Mouse (Mus musculus) heart, postnatal 36 days (tissue): Measurements from ENCODE around the gene Hsd3b7. TPM values are rescaled to one million over a fixed set of nuclear protein-coding genes. Genes with fewer than 3 reads are reported as not detected.
"Not testable (repeated sequence)": the region's sequence is repeated elsewhere in the genome, so short reads cannot be mapped to it uniquely, and the experiment has no call there.

Experiments used
- DNase-seq, 2 experiments: peaks; one replicate each; pipeline ENCODE4 v3.0.0; 2021 to 2022
- intact Hi-C: fragments of 180-260 bp; cut with DNase I; formaldehyde crosslinking; loops from one replicate; pipeline ENCODE4 v1.15.1; 2025
- total RNA-seq, 2 experiments: library from RNA; stranded (reverse); gene quantifications; 2 replicates each; pipeline ENCODE4 v1.2.3; 2021

Hsd3b7 gene
- total RNA-seq, 2 experiments from 2014 or later = 12.6 to 13.1 TPM

DNA sequence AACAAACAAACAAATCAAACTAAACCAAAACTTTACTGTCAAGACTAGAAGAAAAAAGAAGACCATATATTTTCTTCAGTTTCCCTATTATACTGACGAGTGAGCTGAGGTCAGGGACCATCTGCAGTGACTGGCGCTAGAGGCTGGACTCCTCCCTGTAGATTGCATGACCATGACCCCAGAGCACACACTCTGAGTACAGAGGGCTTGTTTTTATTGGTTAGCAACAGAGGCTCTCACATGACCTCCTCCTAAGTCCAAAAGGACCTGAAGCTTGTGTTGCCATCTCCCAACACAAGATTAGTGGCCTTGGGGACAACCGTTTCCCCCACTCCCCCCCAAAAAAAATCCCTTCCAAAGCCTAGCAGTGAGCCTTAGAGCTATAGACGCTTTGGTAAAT lies 13.4 kb downstream of the Hsd3b7 start:
- DNase-seq = no peak
- intact Hi-C loops = loop anchor here (2.0 kb wide), 1 partner anchor 27 kb away; no protein-coding TSS in a partner anchor

DNA sequence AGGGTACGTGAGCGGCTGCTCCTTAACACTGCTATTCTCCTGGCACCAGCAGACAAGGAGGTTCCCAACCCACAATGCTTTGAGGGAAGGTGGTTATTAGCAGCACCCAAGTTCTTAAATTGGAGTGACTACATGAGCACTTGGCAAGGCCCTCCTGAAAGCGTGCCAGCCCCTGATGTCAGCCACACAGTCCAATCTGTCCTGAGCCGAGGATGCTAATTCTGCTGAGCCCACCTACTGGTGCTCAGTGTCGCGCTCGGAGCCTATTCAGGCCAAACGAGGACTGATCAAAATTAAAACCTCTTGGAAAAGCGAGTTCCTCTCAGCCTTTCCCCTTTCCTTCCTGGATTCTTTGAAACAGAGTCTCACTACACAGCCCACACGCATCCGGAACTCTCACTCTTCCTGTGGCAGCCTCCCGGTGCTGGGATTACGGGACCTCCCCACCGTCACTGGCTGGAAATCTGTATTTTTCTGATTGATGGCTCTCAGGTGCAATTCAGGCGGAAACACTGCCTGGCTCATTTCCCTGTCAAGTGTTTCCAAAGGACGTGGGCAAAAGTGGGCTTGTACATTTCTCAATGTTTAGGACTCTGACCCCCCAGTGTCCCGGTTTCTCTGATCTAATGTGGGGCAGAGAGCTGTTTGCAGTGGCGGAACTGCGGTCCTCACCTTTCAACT lies 14.0 kb downstream of the Hsd3b7 start:
- DNase-seq = peak; percentile 80 to 81
- intact Hi-C loops = loop anchor here (2.0 kb wide), 1 partner anchor 26 kb away; no protein-coding TSS in a partner anchor

DNA sequence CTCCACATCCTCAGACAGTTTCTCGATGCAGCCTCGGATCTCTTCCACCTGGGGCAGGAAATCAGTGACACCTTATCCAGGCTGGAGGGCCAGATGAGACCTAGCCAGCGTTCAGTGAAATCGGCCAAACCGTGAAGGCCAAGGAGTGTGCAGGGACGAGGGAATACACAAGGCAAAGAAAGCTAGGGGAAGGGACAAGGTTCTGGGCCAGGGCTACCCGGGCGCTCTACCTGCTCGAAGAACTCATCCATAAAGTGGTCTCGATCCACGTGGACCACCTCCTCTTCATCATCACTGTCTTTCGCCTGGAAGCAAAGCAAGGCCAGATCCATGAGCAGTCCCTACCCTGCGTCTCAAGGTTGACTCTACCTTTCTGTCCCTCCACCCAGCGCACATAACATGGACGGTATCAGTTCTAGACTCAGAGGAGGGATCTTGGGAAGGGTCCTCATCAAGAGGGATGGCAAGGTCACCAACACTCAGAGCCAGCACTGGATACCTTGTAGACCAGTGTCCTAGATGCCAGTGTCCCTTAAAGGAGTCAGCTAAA lies 14.8 kb downstream of the Hsd3b7 start:
- intact Hi-C loops = loop anchor here (2.0 kb wide), 1 partner anchor 26 kb away; no protein-coding TSS in a partner anchor
- DNase-seq = no peak

DNA sequence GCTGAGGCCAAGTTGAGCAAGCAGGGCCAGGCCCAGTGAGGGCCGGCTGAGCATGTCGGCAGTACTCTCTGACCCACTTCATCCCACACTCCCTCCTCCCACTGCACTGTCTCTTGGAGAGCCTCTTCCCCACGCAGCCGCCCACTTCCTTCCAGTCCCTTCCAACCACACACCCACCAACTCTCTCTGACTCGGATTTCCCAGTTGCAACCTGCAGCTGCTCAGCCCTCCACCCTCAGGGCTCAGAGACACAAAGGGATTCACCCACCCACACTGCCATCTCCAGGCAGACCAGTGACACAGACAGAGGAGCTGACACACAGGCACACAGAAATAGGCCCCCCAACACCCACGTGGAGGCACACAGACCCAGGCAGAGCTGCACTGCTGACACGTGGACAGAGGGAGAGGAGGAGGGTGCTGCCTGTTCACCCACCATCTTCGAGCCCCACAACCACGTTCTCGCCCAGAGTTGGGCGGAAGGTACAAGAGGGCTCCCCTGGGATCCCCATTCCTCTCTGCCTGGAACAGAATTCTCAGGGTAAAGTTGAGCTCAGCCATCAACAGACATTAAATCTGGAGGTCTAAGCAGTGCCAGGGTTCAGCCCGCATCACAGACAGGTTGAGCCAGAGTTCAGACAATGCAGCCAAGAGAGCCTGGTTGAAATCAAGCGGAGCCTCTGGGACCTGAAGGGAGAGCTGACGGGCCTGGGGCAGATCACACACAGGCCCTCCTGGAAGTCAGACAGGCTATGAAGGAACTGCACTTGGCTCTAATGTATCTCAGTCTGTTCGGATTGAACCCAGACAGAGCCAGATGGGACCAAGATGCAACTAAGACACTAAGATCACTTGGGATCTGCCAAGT lies 15.8 kb downstream of the Hsd3b7 start:
- peak; percentile 44 to 59 for DNase-seq
- intact Hi-C loops = loop anchor here (1.0 to 2.0 kb wide), 2 partner anchors 16 to 25 kb away; partner anchors contain the start of gene Hsd3b7

DNA sequence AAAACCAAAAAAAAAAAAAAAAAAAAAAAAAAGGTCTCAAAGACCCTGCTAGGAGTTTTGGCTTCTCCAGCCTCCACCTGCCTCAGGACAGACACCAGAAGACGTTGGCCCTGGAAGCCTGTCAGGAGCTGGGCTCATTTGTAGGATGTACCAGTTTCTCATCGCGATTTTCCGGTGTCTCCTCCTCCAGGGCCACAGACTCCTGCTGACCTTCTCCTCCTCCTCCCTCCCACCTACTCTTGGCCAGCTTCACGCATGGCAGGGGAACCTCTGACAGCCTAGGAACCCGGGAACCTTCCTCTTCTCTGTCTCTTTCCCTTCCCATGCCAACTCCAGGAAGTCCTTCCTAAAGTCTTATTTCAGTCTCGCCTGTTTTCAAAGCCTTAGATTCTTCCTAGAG lies 16.6 kb downstream of the Hsd3b7 start:
- DNase-seq = no peak
- intact Hi-C loops = no loop called here

DNA sequence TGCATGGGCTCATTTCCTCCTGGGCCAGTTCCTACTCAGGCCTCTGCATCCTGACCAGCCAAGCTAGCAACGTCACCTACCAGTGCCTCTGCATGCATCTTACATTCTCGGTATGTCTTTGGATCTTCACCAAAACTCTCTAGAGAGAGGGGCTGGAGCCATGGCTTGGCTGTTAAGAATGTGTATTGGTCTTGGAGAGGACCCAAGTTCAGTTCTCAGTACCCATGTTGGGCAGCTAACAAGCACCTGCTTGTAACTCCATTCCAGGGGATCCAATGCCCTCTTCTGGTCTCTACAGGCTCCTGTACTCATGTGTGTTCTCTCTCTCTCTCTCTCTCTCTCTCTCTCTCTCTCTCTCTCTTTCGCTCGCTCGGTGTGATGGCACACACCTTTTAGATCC lies 17.4 kb downstream of the Hsd3b7 start:
- no peak for DNase-seq
- intact Hi-C loops = no loop called here

DNA sequence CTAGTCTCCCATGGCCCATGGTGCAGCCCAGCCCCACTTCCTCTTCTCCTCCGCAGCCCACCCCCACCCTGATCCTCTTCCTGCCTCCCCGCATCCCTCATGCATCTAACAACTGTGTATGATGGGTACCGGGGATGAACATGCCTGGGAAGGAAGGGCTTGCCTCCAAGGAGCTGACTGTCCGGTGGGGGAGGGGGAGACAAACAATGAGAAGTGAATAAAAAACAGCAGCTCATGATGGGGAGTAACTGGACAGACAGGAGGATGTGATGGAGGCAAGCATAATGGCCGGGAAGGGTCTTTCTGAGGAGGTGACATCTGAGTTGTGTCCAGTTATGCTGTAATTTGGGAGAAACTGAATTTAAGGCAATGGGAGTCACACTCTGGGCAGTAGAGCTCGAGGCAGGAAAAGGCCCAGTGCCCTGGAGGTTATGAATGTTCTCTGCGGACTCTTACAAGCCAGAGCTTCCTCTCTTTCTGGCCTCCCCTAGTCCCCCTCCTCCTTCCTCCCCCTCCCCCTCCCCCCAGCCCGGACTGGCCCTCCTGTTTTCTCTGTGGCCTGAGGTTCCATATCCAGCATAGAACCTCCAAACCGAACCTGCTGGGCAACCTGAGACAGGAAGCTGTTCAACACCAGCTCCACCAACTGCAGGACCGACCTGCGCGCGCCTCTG lies 20.6 kb downstream of the Hsd3b7 start:
- intact Hi-C loops = no loop called here
- DNase-seq = no peak

DNA sequence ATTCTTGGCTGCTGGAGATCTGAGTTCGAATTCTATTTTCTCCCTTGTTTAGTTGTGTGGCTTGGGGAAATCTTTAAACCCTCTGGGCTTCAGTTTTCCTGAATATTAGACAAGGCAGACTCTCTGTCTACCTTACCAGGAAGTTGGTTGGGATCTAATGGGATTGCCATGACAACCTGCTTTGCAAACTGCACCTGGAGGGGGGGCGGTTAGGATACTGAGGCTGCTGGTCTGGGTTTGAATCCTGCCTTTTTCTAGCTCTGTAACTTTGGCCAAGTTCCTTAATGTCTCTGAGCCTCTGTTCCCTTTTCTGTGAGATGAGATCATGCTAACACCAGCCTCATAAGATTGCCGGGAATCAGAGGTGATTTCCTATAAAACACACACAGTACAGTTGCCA lies 22.1 kb downstream of the Hsd3b7 start:
- intact Hi-C loops = no loop called here
- DNase-seq = no peak

DNA sequence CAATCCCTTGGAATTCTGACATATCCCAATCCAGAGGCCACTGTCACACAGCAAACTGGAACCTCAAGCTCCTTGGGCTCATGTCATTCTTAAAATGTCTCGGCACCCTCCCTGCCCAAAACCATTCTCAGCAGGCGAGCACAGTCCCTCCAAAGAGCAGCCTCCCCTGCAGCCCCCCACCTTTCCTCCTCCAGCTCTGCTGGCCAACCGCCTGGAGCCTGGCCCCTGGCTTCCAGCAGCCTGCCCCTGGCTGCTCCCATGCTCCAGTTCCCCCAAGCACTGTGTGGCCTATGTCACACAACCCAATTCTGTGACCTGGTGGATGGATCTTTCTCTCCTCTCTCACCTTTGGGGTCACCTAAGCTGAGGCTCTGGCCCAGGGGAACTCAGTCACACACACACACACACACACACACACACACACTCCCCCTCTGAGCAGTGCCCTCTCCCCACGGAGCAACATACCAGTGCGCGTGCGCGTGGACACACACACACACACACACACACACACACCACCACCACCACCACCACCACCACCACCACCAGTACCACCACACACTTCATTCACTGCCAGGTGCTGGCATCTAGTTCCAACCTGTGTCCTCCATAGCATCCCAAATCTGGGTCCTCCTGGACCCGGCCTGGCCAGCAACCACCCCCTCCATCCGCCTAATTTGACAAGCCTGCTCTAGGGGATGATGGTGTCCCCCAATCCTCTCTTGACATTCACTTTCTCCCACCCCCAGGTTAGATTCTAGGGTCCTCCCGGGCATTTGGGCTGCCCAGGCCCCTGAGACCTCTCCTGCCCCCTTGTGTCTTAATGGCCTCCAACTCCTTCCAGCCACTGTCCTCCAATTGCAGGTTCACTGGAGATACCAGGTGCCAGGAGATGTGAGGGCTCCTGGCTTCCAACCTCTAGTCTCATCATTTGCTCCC lies 23.1 kb downstream of the Hsd3b7 start:
- intact Hi-C loops = no loop called here
- DNase-seq = no peak

DNA sequence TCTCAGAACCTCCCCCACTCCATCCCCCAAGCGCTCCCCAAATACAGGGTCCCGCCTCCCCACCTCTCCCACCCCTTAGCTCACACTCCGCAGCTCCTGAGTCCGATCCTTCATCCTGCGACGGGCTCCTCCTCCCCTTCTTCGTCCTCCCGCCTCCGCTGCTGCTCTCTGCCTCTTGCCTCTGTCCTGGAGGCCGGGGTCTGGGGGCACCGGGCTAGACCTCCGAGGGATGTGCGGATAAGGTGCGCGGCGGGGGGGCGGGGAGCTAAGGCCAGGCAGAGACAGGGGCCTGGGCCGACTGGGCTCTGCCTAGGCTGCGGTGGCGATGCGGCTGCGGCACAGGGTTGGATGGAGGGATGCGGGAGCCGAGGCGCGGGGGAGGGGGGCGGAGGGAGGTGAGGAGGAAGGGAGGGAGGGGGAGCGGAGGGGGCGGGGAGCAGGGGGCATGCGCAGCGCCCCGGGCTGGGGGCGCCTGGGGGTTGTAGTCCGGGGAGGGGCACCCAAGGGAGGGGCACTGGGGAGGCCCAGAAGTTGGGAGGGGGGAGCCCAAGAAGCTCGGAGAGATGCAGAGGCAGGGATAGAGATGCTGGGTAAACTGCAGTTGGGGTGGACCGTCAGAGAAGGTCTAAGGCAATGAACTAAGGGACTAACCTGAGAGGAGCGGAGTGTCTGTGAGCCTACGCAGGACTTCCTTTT lies 23.9 kb downstream of the Hsd3b7 start, which contains the start of the genes Stx4a and Stx1b:
Stx4a (plus strand) TSS at position 119 of the 696 bp plus-strand sequence.
Stx1b (minus strand) TSS at position 374 of the 696 bp plus-strand sequence.
- intact Hi-C loops = no loop called here

DNA sequence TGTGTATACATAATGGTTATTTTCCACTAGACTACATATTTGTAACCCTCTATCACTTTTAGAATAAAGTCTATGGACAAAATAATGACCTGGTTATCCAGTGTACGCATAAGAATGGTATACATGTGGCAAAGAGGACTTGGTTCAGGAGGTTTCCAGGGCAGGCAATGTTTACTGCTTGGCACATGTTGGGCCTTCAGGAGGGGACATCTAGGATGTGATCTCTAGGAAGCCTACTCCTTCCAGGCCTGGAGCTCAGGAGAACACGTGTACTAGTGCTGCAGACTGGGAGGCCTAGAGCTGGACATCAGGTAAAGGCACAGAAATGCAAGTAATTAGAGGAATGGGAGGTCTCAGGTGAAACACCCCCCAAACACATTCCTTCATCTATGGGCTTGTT lies 35.1 kb downstream of the Hsd3b7 start:
- DNase-seq = no peak
- intact Hi-C loops = no loop called here

More for the DNA sequence above, 23.9 kb downstream of the Hsd3b7 start, which contains the start of the genes Stx4a and Stx1b:
- DNase-seq = no peak

DNA sequence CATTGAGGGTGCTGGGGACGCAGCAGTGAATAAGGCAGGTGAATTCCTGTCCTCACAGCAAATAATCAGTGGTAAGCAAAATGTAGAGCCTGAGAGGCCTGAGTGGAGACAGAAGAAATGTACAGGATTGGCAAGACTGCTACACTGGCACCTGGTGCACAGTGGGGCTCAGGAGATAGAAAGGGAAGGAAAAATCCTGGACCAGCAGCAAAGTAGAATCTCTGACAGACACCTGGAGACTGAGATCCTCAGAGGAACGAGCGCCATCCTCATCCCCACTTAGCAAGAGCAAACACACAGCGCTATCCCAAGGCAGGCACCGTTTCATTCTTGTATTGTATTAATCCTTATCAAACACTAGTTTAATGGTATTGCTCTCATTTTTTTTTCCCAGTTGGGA lies 37.1 kb downstream of the Hsd3b7 start:
- DNase-seq = no peak
- intact Hi-C loops = no loop called here

DNA sequence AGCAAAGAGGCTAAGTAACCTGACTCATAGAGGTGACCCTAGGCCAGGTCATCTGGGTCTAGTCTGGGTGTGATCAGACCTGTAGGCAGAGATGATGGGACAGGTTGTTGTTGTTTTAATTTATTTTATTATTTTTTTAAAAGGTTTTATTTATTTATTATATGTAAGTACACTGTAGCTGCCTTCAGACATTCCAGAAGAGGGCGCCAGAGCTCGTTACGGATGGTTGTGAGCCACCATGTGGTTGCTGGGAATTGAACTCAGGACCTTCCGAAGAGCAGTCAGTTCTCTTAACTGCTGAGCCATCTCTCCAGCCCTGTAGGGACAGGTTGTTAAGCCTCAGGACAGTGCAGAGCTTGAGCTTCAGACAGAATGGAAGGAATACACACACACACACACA lies 37.5 kb downstream of the Hsd3b7 start:
- DNase-seq, intact Hi-C loops: not testable (repeated sequence)

DNA sequence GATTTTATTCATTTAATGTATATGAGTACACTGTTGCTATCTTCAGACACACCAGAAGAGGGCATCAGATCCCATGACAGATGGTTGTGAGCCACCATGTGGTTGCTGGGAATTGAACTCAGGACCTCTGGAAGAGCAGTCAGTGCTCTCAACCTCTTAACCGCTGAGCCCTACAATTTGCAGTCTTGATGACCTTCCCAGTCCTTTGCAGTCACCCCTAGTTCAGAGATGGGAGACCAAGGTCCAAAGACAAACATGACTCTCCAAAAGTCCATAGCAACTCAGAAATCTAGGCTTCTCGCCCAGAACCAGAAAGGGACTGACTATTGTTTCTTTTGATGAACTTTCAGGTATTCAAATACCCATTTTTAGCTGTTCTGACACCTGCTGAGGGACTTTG lies 39.6 kb downstream of the Hsd3b7 start:
- intact Hi-C loops = loop anchor here (2.0 kb wide), 1 partner anchor 25 kb away; no protein-coding TSS in a partner anchor
- DNase-seq = not testable (repeated sequence)

DNA sequence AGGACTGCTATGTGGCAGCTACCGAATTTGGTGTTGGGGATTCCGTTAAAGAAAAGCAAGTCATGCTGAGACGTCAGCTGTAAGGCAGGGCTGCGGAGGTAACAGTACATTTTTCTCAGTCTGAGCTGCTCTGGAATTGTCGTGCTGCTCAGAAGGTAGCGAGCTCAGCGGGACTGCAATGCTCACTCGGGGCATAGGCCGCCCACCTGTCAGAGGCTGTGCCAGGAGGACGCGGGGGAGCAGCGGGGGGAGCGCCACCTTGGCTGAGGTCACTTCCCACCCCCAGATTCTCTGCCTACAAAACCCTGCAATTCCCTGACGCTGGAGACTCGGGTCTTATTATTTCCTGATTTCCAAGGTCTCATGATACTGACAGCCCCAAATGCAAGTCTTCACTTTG lies 40.5 kb downstream of the Hsd3b7 start:
- DNase-seq = no peak
- intact Hi-C loops = loop anchor here (1.0 to 2.0 kb wide), 3 partner anchors 26 to 41 kb away; partner anchors contain the start of gene Hsd3b7

DNA sequence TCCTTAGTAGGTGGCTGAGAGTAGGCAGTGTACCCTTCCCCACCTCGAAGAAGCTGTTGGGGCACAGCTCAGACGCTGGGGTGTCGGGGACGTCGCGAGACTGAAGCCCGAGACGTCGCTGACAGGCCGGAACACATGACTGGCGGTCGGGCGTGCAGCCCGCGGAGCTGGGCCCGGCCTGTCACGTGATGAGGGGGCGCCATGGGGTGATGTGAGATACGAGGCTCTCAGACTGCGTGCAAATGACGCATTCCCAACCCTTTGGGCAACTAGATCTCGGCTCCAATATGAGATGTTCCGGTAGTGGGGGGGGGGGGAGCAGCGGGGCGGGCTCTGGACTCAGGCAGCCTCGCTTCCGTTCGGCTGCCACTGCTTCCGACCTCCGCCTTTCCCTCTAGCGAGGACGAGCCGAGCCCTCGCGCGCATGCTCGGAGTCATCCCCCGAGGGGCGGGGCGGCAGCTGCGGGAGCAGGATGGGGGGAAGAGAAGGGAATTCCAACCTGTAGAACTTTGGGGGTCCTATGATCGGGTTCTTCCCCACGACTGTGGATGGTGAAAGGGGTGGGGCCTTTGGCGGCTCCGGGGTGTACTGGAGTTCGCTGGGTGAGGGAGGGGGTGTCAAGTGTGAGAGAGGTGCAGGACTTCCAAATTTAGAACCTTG lies 41.1 kb downstream of the Hsd3b7 start:
- intact Hi-C loops = loop anchor here (1.0 to 2.0 kb wide), 3 partner anchors 27 to 41 kb away; partner anchors contain the start of gene Hsd3b7
- peak; percentile 91 to 94 for DNase-seq

DNA sequence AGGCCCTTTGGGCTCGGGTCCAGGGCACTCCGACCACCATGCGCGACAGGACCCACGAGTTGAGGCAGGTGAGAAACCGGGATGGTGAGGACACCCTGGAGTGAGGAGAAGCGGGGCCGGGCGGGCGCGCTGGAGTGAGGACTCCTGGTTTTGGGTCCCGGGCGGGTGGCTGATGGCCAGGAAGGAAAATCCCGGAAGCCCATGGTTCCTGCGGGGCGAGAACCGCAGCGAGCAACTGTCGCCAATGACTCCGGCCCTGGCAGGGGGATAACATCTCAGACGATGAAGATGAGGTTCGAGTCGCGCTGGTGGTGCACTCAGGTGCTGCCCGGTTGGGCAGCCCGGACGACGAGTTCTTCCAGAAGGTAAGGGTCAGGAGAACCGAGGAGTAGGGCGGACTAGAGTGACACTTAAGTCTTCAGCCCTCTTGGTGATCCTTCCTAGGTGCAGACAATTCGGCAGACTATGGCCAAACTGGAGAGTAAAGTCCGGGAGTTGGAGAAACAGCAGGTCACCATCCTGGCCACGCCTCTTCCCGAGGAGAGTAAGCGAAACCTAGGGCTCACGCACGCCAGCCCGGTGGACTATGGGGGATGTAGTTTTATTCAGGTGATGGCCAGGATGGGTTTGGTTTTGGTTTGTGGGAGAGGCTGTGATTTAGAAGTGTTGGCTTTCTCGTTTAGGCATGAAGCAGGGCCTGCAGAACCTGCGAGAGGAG lies 41.8 kb downstream of the Hsd3b7 start:
- intact Hi-C loops = loop anchor here (2.0 kb wide), 1 partner anchor 91 kb away; no protein-coding TSS in a partner anchor

More for the DNA sequence above, 41.8 kb downstream of the Hsd3b7 start:
- DNase-seq = peak; percentile 74 to 79
